Mouse (Mus musculus) stomach, embryonic 15.5 days (tissue): ENCODE measurements around the gene Hmgb4. TPM values are rescaled to one million over a fixed set of nuclear protein-coding genes. Genes with fewer than 3 reads are reported as not detected.

ENCODE experiments used
- ATAC-seq: fragments of 200-750 bp; cut with Nextera tagmentation; 2 replicates; pipeline ENCODE4 v1.8.0; 2017; ENCODE audit warnings: low read depth, moderate number of reproducible peaks, moderate TSS enrichment; ENCODE audit not compliant: insufficient read depth, low FRiP score
- H3K27ac ChIP-seq: fragments of 300-500 bp; sonication (generic); 2 replicates; pipeline ENCODE4 v1.5.1; 2015; ENCODE audit warnings: mild to moderate bottlenecking, inconsistent platforms
- H3K27me3 ChIP-seq: fragments of 300-500 bp; sonication (generic); replicated peaks from 2 replicates; pipeline ENCODE4 v1.6.1; 2015; ENCODE audit warnings: inconsistent platforms
- H3K36me3 ChIP-seq: fragments of 300-500 bp; sonication (generic); 2 replicates; pipeline ENCODE4 v1.6.1; 2015; ENCODE audit warnings: inconsistent platforms
- H3K4me1 ChIP-seq: fragments of 300-500 bp; sonication (generic); 2 replicates; pipeline ENCODE4 v1.6.1; 2015; ENCODE audit warnings: inconsistent platforms
- H3K4me2 ChIP-seq: fragments of 300-500 bp; sonication (generic); 2 replicates; pipeline ENCODE4 v1.6.1; 2015; ENCODE audit warnings: mild to moderate bottlenecking, inconsistent platforms
- H3K4me3 ChIP-seq: fragments of 300-500 bp; sonication (generic); replicated peaks from 2 replicates; pipeline ENCODE4 v1.5.1; 2015; ENCODE audit warnings: inconsistent platforms
- H3K9ac ChIP-seq: fragments of 300-500 bp; sonication (generic); 2 replicates; pipeline ENCODE4 v1.6.1; 2015; ENCODE audit warnings: inconsistent platforms
- H3K9me3 ChIP-seq: fragments of 300-500 bp; sonication (generic); 2 replicates; pipeline ENCODE4 v1.6.1; 2016; ENCODE audit warnings: inconsistent platforms
- WGBS: fragments of 180-500 bp; shearing (Covaris S2); methylation state at CpG from one replicate; pipeline ENCODE4 v1.1.7; 2015; 5-methylcytosine and 5-hydroxymethylcytosine counted together
- polyA plus RNA-seq: library from polyadenylated mRNA; unstranded; fragments of >200 nt; fragmentation: Nextera tagmentation; extraction: Ambion mirVana; gene quantifications from 2 replicates; pipeline ENCODE4 v1.2.1, GENCODE M21; 2015

Hmgb4 gene
- not detected in 2 replicates for polyA plus RNA-seq

DNA sequence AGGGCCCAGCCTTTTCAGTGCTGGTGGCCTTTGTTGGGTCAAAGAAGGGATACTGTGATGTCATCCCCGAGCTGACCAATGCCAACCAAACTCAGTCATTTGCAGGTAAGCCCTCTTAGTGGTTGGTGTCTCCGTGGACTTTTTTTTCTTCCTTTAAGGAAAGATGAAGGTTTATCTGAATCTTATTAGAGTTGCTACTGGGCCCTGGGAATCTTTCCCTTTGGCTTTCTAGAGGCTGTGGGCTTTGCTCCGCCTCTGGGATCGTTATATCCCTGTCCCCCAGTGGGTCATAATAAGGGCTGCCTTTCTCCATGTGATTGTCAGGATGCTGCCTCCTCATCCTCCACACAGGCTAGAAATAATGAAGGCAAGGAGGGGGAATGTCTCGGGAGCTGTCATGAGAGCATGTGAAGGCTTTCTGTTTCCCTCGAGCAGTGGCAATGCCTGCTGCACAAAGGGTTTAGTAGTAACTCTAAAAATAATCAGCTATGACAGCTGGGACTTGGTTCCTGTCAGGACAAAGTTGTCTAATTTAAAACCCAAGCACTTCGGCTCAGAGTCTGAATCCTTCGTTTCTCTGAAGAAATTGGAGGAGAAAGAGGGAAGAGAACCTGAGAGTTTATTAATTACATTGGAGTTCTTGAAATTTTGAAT is at the start of gene Hmgb4:
TSS of gene Hmgb4 (minus strand) at position 51 of the 654 bp plus-strand sequence.
- H3K4me1 ChIP-seq: no peaks in the 10 kb centered on the region
- no peak within 1 kb of the TSS for H3K4me3 ChIP-seq
- H3K9ac ChIP-seq: no peak within 1 kb of the TSS
- no peaks in the 10 kb centered on the region for H3K27me3 ChIP-seq
- no peak for ATAC-seq
- no peak within 1 kb of the TSS for H3K4me2 ChIP-seq
- H3K36me3 ChIP-seq: no peaks in the 10 kb centered on the region
- 63% methylated on average over 8 of the region's 8 CpGs for WGBS
- H3K9me3 ChIP-seq: no peaks in the 10 kb centered on the region
- H3K27ac ChIP-seq: no peak within 1 kb of the TSS

DNA sequence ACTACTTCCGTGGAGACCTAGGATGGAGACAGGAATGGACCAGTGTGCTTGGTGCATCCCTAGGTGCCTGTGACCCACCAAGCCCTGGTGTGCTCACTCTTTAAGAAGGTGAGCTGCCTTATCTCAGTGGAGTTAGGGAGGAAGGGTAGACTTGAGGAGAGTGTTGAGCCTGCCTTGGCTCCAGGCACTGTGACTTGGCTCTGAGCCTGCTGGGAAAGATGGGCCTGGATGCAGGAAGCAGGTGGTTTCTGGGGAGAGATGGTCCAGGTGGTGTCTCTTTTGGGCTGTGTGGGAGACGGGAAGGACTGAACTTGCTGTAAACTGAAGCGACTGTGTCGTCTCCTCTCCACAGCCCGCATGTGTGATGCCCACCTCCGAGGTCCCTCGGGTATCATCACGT is 45.3 kb upstream of the Hmgb4 start:
- Histone ChIP-seq H3K36me3 (no peaks in the 10 kb centered on the region), H3K27ac (no peak overlapping the region), H3K9ac (no peak overlapping the region), H3K9me3 (no peaks in the 10 kb centered on the region), H3K4me3 (no peak overlapping the region), H3K27me3 (no peaks in the 10 kb centered on the region), H3K4me1 (no peaks in the 10 kb centered on the region), H3K4me2 (no peak overlapping the region)
- ATAC-seq: no peak
- 92% methylated on average over 8 of the region's 8 CpGs for WGBS

- Histone ChIP-seq H3K4me2 (no peak overlapping the region), H3K4me3 (no peak overlapping the region), H3K9ac (no peak overlapping the region), H3K27me3 (no peaks in the 10 kb centered on the region), H3K36me3 (no peaks in the 10 kb centered on the region), H3K9me3 (no peaks in the 10 kb centered on the region), H3K4me1 (no peaks in the 10 kb centered on the region), H3K27ac (no peak overlapping the region)
- no peak for ATAC-seq
- WGBS: 77% methylated on average over 8 of the region's 8 CpGs
Observed at GRCm38 (mm10) chr4:128304049-128304448, 43.3 kb upstream of the Hmgb4 start.

DNA sequence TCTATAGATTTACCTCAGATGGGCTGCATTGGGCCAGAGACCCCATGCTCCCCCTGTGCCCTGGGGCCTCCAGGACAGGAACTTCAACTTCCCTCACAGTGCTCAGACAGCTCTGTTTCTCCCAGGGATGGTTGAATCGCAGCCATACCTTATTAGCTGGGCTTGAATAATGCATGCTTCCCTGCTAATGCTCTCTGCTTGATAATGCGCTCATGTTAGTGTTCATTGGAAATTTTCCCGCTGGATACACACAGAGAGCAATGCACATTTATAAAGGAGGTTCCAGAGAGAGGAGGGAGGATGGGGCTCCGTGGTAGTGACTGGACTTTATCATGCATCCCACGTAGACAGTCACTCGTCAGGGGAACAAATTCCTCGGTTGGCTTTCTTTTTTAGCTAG is 27.3 kb upstream of the Hmgb4 start:
- Histone ChIP-seq H3K4me2 (no peak overlapping the region), H3K36me3 (no peaks in the 10 kb centered on the region), H3K9me3 (no peaks in the 10 kb centered on the region), H3K27me3 (no peaks in the 10 kb centered on the region), H3K4me1 (no peaks in the 10 kb centered on the region), H3K9ac (no peak overlapping the region), H3K27ac (no peak overlapping the region), H3K4me3 (no peak overlapping the region)
- ATAC-seq: no peak
- 74% methylated on average over 7 of the region's 7 CpGs for WGBS

DNA sequence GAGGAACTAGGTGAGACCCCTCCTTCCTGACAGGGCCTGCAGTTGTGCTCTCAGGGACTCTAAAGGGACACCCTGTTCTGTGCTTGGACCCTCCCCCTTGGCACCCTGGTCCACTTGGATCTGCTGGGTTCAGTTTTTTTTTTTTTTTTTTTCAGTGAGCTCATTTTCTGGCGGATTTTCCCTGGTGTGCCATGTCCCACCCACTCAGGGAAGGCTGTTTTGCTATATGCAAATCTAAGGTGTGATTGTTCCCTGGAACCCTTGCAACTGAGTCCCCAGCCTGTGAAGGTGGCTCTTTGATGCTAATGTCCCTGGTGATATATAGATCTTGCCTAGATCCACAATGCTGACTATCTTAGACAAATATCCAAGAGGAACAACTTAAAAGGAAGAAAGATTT is 24.3 kb upstream of the Hmgb4 start:
- Histone ChIP-seq H3K27me3 (no peaks in the 10 kb centered on the region), H3K9ac (no peak overlapping the region), H3K4me1 (no peaks in the 10 kb centered on the region), H3K4me3 (no peak overlapping the region), H3K9me3 (no peaks in the 10 kb centered on the region), H3K36me3 (no peaks in the 10 kb centered on the region), H3K27ac (no peak overlapping the region), H3K4me2 (no peak overlapping the region)
- ATAC-seq: no peak
- WGBS: 67% methylated on average over 1 of the region's 1 CpGs

DNA sequence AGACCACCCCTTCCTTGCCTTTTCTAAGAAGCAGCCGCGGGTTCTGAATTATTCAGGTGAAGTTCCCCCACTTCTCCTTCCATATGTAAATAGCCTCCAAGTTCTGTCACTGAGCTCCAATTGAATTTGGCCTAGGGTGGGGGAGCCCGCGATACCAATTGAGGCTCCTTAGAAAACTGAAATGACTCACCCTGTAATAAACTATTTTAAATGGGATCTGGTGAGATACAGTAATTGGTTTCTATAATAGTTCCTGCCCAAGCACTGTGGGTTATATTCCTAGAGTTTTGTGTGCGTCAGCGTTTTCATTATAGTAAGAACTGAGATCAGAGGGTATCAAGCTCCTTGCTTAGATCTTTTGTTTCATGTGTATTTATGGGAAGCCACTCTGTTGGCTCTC is 14.8 kb upstream of the Hmgb4 start:
- H3K4me1 ChIP-seq: 0 out of 2 replicates have a peak, but pooled peaks cover 3% of the 10 kb centered on the region
- no peak overlapping the region for H3K4me3 ChIP-seq
- WGBS: 78% methylated on average over 6 of the region's 6 CpGs

GRCm38 (mm10) chr4:128275116-128275515 is 14.4 kb upstream of the Hmgb4 start:
- Histone ChIP-seq H3K4me2 (no peak overlapping the region), H3K9ac (no peak overlapping the region), H3K36me3 (no peaks in the 10 kb centered on the region), H3K27ac (no peak overlapping the region), H3K9me3 (no peaks in the 10 kb centered on the region), H3K27me3 (0 out of 2 replicates have a peak, but pooled peaks cover 7% of the 10 kb centered on the region), H3K4me3 (no peak overlapping the region), H3K4me1 (0 out of 2 replicates have a peak, but pooled peaks cover 7% of the 10 kb centered on the region)
- WGBS: 84% methylated on average over 5 of the region's 5 CpGs
- ATAC-seq: no peak

More for the DNA sequence above, 14.8 kb upstream of the Hmgb4 start:
- Histone ChIP-seq H3K27me3 (0 out of 2 replicates have a peak, but pooled peaks cover 7% of the 10 kb centered on the region), H3K36me3 (no peaks in the 10 kb centered on the region), H3K9ac (no peak overlapping the region), H3K4me2 (no peak overlapping the region), H3K9me3 (no peaks in the 10 kb centered on the region), H3K27ac (no peak overlapping the region)
- no peak for ATAC-seq

DNA sequence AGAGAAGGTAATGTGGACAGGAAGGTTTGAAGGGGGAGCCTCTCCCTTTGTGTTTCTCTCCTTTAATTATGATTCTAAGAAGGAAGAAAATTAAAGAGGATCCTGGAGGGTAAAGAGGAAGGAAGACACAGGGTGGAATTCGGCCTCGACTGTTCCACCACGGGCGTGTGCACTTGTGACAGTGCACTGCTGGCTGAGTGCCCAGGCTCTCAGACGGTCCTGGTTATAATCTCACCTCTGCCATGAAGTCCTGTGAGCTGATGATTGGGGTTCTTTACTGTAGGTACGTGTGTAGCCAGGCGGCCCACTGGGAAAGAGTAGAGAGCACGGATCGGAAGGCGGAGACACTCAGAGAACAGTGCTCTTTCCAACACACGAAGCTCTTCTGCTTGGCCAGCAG is 12.4 kb upstream of the Hmgb4 start:
- no peak for ATAC-seq
- Histone ChIP-seq H3K9me3 (no peaks in the 10 kb centered on the region), H3K4me2 (no peak overlapping the region), H3K4me1 (0 out of 2 replicates have a peak, but pooled peaks cover 9% of the 10 kb centered on the region), H3K36me3 (no peaks in the 10 kb centered on the region), H3K27ac (no peak overlapping the region), H3K27me3 (0 out of 2 replicates have a peak, but pooled peaks cover 7% of the 10 kb centered on the region), H3K9ac (no peak overlapping the region), H3K4me3 (no peak overlapping the region)
- WGBS: 68% methylated on average over 11 of the region's 11 CpGs

DNA sequence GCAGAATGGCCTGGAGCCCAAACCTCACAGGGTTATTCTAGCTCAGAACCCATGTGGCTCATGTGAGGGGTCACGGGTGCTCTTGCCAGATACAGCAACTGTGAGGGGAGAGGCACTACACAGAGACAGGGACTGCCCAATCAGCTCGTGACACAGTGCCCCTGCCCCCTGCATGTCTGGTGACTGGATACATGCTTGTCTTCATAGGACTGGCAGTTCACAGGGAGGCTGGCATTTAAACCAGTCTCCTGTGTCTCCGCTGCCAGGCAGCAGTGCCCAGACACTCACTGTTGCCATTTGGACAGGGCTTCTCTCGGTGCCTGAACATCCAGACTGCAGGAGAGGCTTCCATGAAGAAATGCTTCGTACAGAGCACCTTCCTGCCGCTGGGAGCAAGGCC is 11.7 kb upstream of the Hmgb4 start:
- Histone ChIP-seq H3K36me3 (no peaks in the 10 kb centered on the region), H3K9ac (no peak overlapping the region), H3K4me2 (no peak overlapping the region), H3K4me1 (0 out of 2 replicates have a peak, but pooled peaks cover 9% of the 10 kb centered on the region), H3K9me3 (no peaks in the 10 kb centered on the region), H3K4me3 (no peak overlapping the region), H3K27me3 (0 out of 2 replicates have a peak, but pooled peaks cover 7% of the 10 kb centered on the region), H3K27ac (no peak overlapping the region)
- 71% methylated on average over 6 of the region's 6 CpGs for WGBS
- ATAC-seq: no peak

DNA sequence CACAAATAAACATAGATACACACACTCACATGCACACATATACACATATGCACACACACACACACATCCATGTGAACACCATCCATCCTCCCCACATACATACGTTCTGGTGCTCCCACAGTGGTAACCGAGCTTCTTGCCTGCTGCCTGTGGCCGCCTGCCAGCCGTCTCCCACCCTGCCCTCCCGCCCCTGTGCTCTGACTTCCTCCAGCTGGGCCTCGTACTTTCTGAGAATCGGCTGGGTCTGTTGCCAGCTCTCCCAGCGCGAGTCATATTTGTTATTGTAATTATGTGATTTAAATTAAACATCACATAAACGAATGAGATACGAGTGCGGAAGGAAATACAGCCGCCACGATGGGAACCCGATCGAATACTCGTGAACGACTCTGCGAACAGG is 10.2 kb upstream of the Hmgb4 start:
- 0 out of 2 replicates have a peak, but pooled peaks cover 7% of the 10 kb centered on the region for H3K27me3 ChIP-seq
- no peak overlapping the region for H3K4me3 ChIP-seq
- no peak overlapping the region for H3K27ac ChIP-seq
- H3K4me2 ChIP-seq: no peak overlapping the region
- no peaks in the 10 kb centered on the region for H3K36me3 ChIP-seq
- no peaks in the 10 kb centered on the region for H3K9me3 ChIP-seq
- ATAC-seq: peak; percentile 68; the same call in 1 of the 2 replicates
- H3K9ac ChIP-seq: no peak overlapping the region
- 0 out of 2 replicates have a peak, but pooled peaks cover 9% of the 10 kb centered on the region for H3K4me1 ChIP-seq
- WGBS: 36% methylated on average over 19 of the region's 19 CpGs

DNA sequence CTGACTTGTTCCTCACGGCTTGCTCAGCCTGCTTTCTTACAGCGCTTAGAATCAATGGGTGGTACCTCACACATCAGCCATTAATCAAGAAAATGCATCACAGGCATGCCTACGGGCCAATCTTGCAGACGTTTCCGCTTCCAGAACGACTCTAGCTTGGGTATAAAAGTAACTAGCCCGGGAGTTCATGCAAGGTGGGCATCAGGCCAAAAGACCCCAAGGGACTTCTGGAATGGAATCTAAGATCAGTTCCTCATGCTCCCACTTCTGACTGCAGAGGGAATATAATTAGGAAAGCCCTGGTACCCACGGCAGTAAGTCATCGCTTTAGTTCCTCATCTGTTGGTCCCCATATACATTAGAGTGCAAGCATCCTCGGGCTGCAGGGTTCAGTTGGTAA is 9.4 kb upstream of the Hmgb4 start:
- no peak overlapping the region for H3K4me3 ChIP-seq
- no peak overlapping the region for H3K27ac ChIP-seq
- H3K9ac ChIP-seq: no peak overlapping the region
- 48% methylated on average over 10 of the region's 10 CpGs for WGBS
- ATAC-seq: no peak
- 0 out of 2 replicates have a peak, but pooled peaks cover 4% of the 10 kb centered on the region for H3K27me3 ChIP-seq
- H3K4me2 ChIP-seq: no peak overlapping the region
- 0 out of 2 replicates have a peak, but pooled peaks cover 9% of the 10 kb centered on the region for H3K4me1 ChIP-seq
- no peaks in the 10 kb centered on the region for H3K36me3 ChIP-seq
- H3K9me3 ChIP-seq: no peaks in the 10 kb centered on the region

- WGBS: 71% methylated on average over 9 of the region's 9 CpGs
- Histone ChIP-seq H3K27ac (no peak overlapping the region; the same call in 1 of the 2 replicates), H3K4me2 (no peak overlapping the region)
Observed at GRCm38 (mm10) chr4:128269261-128269875, 8.6 kb upstream of the Hmgb4 start.

More at GRCm38 (mm10) chr4:128269261-128269875, 8.6 kb upstream of the Hmgb4 start:
- no peaks in the 10 kb centered on the region for H3K36me3 ChIP-seq
- no peak overlapping the region for H3K9ac ChIP-seq
- no peaks in the 10 kb centered on the region for H3K9me3 ChIP-seq
- no peak for ATAC-seq
- H3K4me1 ChIP-seq: 0 out of 2 replicates have a peak, but pooled peaks cover 9% of the 10 kb centered on the region
- no peak overlapping the region for H3K4me3 ChIP-seq
- H3K27me3 ChIP-seq: no peaks in the 10 kb centered on the region
